Mouse (Mus musculus) midbrain, embryonic 14.5 days (tissue): Measurements from ENCODE around the gene Ccdc184. TPM values are rescaled to one million over a fixed set of nuclear protein-coding genes. Genes with fewer than 3 reads are reported as not detected.

Source experiments
- polyA plus RNA-seq: library from polyadenylated mRNA; unstranded; fragments of >200 nt; fragmentation: Nextera tagmentation; extraction: Ambion mirVana; gene quantifications from 2 replicates; pipeline ENCODE4 v1.2.1, GENCODE M21; 2014

Ccdc184 gene
- polyA plus RNA-seq, 1 experiment from 2014 or later: 98.5 TPM

Other genes starting within 250 kb of the Ccdc184 start
- gene Tmem106c, start 203.0 kb upstream of the Ccdc184 start, polyA plus RNA-seq: 52.3 and 63.6 TPM in 2 replicates
- 39.3 and 45.2 TPM in 2 replicates for gene Col2a1, start 162.5 kb upstream of the Ccdc184 start, polyA plus RNA-seq
- gene Pfkm, start 74.6 kb upstream of the Ccdc184 start, polyA plus RNA-seq: 72.4 and 80.5 TPM in 2 replicates
- gene Senp1, start 73.4 kb upstream of the Ccdc184 start, polyA plus RNA-seq: 26.1 and 27.2 TPM in 2 replicates
- gene Asb8, start 1.5 kb upstream of the Ccdc184 start, polyA plus RNA-seq: 65.9 and 71.8 TPM in 2 replicates
- not detected in 2 replicates for gene Olfr288, start 28.4 kb downstream of the Ccdc184 start, polyA plus RNA-seq
- gene Gm44579, start 53.8 kb downstream of the Ccdc184 start, polyA plus RNA-seq: not detected in 2 replicates
- gene Olfr287, start 53.9 kb downstream of the Ccdc184 start, polyA plus RNA-seq: 0.17 TPM in 1 of 2 replicates, not detected in the other
- gene Olfr286, start 67.3 kb downstream of the Ccdc184 start, polyA plus RNA-seq: not detected in 2 replicates
- gene H1fnt, start 90.1 kb downstream of the Ccdc184 start, polyA plus RNA-seq: not detected in 2 replicates
- 7.9 and 11.7 TPM in 2 replicates for gene Zfp641, start 129.0 kb downstream of the Ccdc184 start, polyA plus RNA-seq
- not detected in 2 replicates for gene Olfr285, start 150.2 kb downstream of the Ccdc184 start, polyA plus RNA-seq
- gene Olfr284, start 173.8 kb downstream of the Ccdc184 start, polyA plus RNA-seq: 0.40 TPM in 1 of 2 replicates, not detected in the other
- not detected in 2 replicates for gene Olfr283, start 213.8 kb downstream of the Ccdc184 start, polyA plus RNA-seq